Mouse (Mus musculus): ENCODE measurements at regions not wholly inside any gene's neighbourhood (a gene's known extent, or its start where the extent isn't known, plus 50 kb on each side); places are given as distances from the start of the nearest gene placed in this dataset.
"Not testable (repeated sequence)": the region's sequence is repeated elsewhere in the genome, so short reads cannot be mapped to it uniquely, and the experiment has no call there.

GRCm38 (mm10) chr10:99320797-99321196, 57.8 kb downstream of the Dusp6 start:
- no peak for DNase-seq

- no peak for DNase-seq
Measured at GRCm38 (mm10) chr10:99323358-99323757, 60.3 kb downstream of the Dusp6 start.

GRCm38 (mm10) chr10:99327501-99327900, 64.5 kb downstream of the Dusp6 start:
- DNase-seq, result peak; percentile 42

GRCm38 (mm10) chr10:99328568-99328967, 65.5 kb downstream of the Dusp6 start:
- no peak for DNase-seq

- no peak for DNase-seq
Measured at GRCm38 (mm10) chr10:99329469-99329868, 66.4 kb downstream of the Dusp6 start.

GRCm38 (mm10) chr10:99330519-99330918, 67.5 kb downstream of the Dusp6 start:
- DNase-seq, result no peak

GRCm38 (mm10) chr10:99331876-99332275, 68.8 kb downstream of the Dusp6 start:
- no peak for DNase-seq

GRCm38 (mm10) chr10:99333831-99334230, 70.8 kb downstream of the Dusp6 start:
- DNase-seq, result no peak

- peak; percentile 47 for DNase-seq
Measured at GRCm38 (mm10) chr10:99336091-99336490, 73.1 kb downstream of the Dusp6 start.

GRCm38 (mm10) chr10:99338790-99339189, 75.8 kb downstream of the Dusp6 start:
- DNase-seq, result not testable (repeated sequence)

GRCm38 (mm10) chr10:99339291-99339912, 76.4 kb downstream of the Dusp6 start:
- peak; percentile 61 for DNase-seq

GRCm38 (mm10) chr10:99340057-99340456, 77.0 kb downstream of the Dusp6 start:
- DNase-seq, result not testable (repeated sequence)

- DNase-seq, result no peak
Measured at GRCm38 (mm10) chr10:99349125-99349716, 86.2 kb downstream of the Dusp6 start.

- peak; percentile 85 for DNase-seq
Measured at GRCm38 (mm10) chr10:99353541-99354292, 90.7 kb downstream of the Dusp6 start.

GRCm38 (mm10) chr10:99354352-99354751, 91.3 kb downstream of the Dusp6 start:
- DNase-seq, result no peak

GRCm38 (mm10) chr10:99355303-99355702, 92.3 kb downstream of the Dusp6 start:
- no peak for DNase-seq

GRCm38 (mm10) chr10:99356221-99356620, 93.2 kb downstream of the Dusp6 start:
- no peak for DNase-seq

- DNase-seq, result no peak
Measured at GRCm38 (mm10) chr10:99356883-99357282, 93.9 kb downstream of the Dusp6 start.

GRCm38 (mm10) chr10:99357347-99357746, 94.3 kb downstream of the Dusp6 start:
- DNase-seq, result peak; percentile 30

GRCm38 (mm10) chr10:99358256-99358655, 95.2 kb downstream of the Dusp6 start:
- DNase-seq, result no peak

GRCm38 (mm10) chr10:99359439-99359866, 96.4 kb downstream of the Dusp6 start:
- no peak for DNase-seq

- not testable (repeated sequence) for DNase-seq
Measured at GRCm38 (mm10) chr10:99360601-99361000, 97.6 kb downstream of the Dusp6 start.

GRCm38 (mm10) chr10:99366162-99366561, 103.1 kb downstream of the Dusp6 start:
- no peak for DNase-seq
